Mouse (Mus musculus): ENCODE results near the gene Col23a1. TPM values are rescaled to one million over a fixed set of nuclear protein-coding genes. Genes with fewer than 3 reads are reported as not detected.

The Col23a1 gene
- polyA plus RNA-seq (2015; fragmentation: Illumina TruSeq; extraction: RNeasy Lipid Tissue Mini Kit (QIAGEN cat#74804); ENCODE audit: insufficient read depth, low replicate concordance) = 3.4 TPM

GRCm38 (mm10) chr11:51289564-51290041 lies at the start of gene Col23a1:
TSS of gene Col23a1 (plus strand) at chr11:51289920.

GRCm38 (mm10) chr11:51261680-51262219 lies 28.0 kb upstream of the Col23a1 start, which contains the start of gene Clk4:
TSS of gene Clk4 (plus strand) at chr11:51261730.

GRCm38 (mm10) chr11:51262342-51263285 lies 27.1 kb upstream of the Col23a1 start, which contains the start of gene BC049762:
TSS of gene BC049762 (minus strand) at chr11:51263046.

GRCm38 (mm10) chr11:51584431-51585248 lies 294.9 kb downstream of the Col23a1 start, which contains the start of gene Phykpl:
TSS of gene Phykpl (plus strand) at chr11:51584757.

GRCm38 (mm10) chr11:51606447-51607095 lies 316.9 kb downstream of the Col23a1 start, which contains the start of gene Hnrnpab:
TSS of gene Hnrnpab (minus strand) at chr11:51606847.

GRCm38 (mm10) chr11:51619409-51620060 lies 329.8 kb downstream of the Col23a1 start, which contains the start of gene Nhp2:
TSS of gene Nhp2 (plus strand) at chr11:51619735.

Other genes starting within 250 kb of the Col23a1 start
- not detected for gene Olfr1375, start 241.8 kb upstream of the Col23a1 start, polyA plus RNA-seq (2015; fragmentation: Illumina TruSeq; extraction: RNeasy Lipid Tissue Mini Kit (QIAGEN cat#74804); ENCODE audit: insufficient read depth, low replicate concordance)
- 2.6 TPM for gene Zfp354a, start 230.7 kb upstream of the Col23a1 start, polyA plus RNA-seq (2015; fragmentation: Illumina TruSeq; extraction: RNeasy Lipid Tissue Mini Kit (QIAGEN cat#74804); ENCODE audit: insufficient read depth, low replicate concordance)
- not detected for gene Gm12569, start 69.4 kb upstream of the Col23a1 start, polyA plus RNA-seq (2015; fragmentation: Illumina TruSeq; extraction: RNeasy Lipid Tissue Mini Kit (QIAGEN cat#74804); ENCODE audit: insufficient read depth, low replicate concordance)
- 324 TPM for gene Clk4, start 28.2 kb upstream of the Col23a1 start, polyA plus RNA-seq (2015; fragmentation: Illumina TruSeq; extraction: RNeasy Lipid Tissue Mini Kit (QIAGEN cat#74804); ENCODE audit: insufficient read depth, low replicate concordance)
- gene BC049762, start 26.9 kb upstream of the Col23a1 start, polyA plus RNA-seq (2015; fragmentation: Illumina TruSeq; extraction: RNeasy Lipid Tissue Mini Kit (QIAGEN cat#74804); ENCODE audit: insufficient read depth, low replicate concordance) = 0.30 TPM

Data from spleen, adult 10 weeks (tissue).